Mouse (Mus musculus) midbrain, embryonic 16.5 days (tissue): ENCODE measurements around the gene Lpin1. TPM values are rescaled to one million over a fixed set of nuclear protein-coding genes. Genes with fewer than 3 reads are reported as not detected.

ENCODE experiments used
- ATAC-seq: fragments of 200-750 bp; cut with Nextera tagmentation; 2 replicates; pipeline ENCODE4 v1.8.0; 2017; ENCODE audit warnings: moderate TSS enrichment
- H3K27ac ChIP-seq: fragments of 300-500 bp; sonication (generic); 2 replicates; pipeline ENCODE4 v1.5.1; 2014; ENCODE audit warnings: mild to moderate bottlenecking, low read length, mixed read lengths
- H3K27me3 ChIP-seq: fragments of 300-500 bp; sonication (generic); 2 replicates; pipeline ENCODE4 v1.6.1; 2014; ENCODE audit warnings: low read depth, low read length, mixed read lengths; ENCODE audit not compliant: control insufficient read depth, insufficient read depth
- H3K36me3 ChIP-seq: fragments of 300-500 bp; sonication (generic); 2 replicates; pipeline ENCODE4 v1.6.1; 2014; ENCODE audit warnings: mild to moderate bottlenecking, low read length, moderate library complexity, mixed read lengths; ENCODE audit not compliant: control insufficient read depth, insufficient read depth
- H3K4me1 ChIP-seq: fragments of 300-500 bp; sonication (generic); 2 replicates; pipeline ENCODE4 v1.6.1; 2014; ENCODE audit warnings: mild to moderate bottlenecking, low read length, mixed read lengths; ENCODE audit not compliant: control insufficient read depth, insufficient read depth
- H3K4me2 ChIP-seq: fragments of 300-500 bp; sonication (generic); 2 replicates; pipeline ENCODE4 v1.6.1; 2014; ENCODE audit warnings: mild to moderate bottlenecking, low read length, mixed read lengths
- H3K4me3 ChIP-seq: fragments of 300-500 bp; sonication (generic); 2 replicates; pipeline ENCODE4 v1.5.1; 2014; ENCODE audit warnings: low read depth, mild to moderate bottlenecking, low read length, moderate library complexity, mixed read lengths
- H3K9ac ChIP-seq: fragments of 300-500 bp; sonication (generic); 2 replicates; pipeline ENCODE4 v1.6.1; 2014; ENCODE audit warnings: low read depth, low read length, mixed read lengths
- H3K9me3 ChIP-seq: fragments of 300-500 bp; sonication (generic); replicated peaks from 2 replicates; pipeline ENCODE4 v1.6.1; 2014; ENCODE audit warnings: mild to moderate bottlenecking, low read length, mixed read lengths; ENCODE audit not compliant: control insufficient read depth, poor library complexity, severe bottlenecking
- WGBS: fragments of 180-500 bp; shearing (Covaris S2); extraction: QIAGEN DNeasy Blood & Tissue Kit; methylation state at CpG from one replicate; pipeline ENCODE4 v1.1.7; 2014; 5-methylcytosine and 5-hydroxymethylcytosine counted together
- polyA plus RNA-seq: library from polyadenylated mRNA; unstranded; fragments of >200 nt; fragmentation: Nextera tagmentation; extraction: Ambion mirVana; gene quantifications from 2 replicates; pipeline ENCODE4 v1.2.1, GENCODE M21; 2015

The Lpin1 gene
- polyA plus RNA-seq, 1 experiment from 2014 or later = 21.7 TPM

DNA sequence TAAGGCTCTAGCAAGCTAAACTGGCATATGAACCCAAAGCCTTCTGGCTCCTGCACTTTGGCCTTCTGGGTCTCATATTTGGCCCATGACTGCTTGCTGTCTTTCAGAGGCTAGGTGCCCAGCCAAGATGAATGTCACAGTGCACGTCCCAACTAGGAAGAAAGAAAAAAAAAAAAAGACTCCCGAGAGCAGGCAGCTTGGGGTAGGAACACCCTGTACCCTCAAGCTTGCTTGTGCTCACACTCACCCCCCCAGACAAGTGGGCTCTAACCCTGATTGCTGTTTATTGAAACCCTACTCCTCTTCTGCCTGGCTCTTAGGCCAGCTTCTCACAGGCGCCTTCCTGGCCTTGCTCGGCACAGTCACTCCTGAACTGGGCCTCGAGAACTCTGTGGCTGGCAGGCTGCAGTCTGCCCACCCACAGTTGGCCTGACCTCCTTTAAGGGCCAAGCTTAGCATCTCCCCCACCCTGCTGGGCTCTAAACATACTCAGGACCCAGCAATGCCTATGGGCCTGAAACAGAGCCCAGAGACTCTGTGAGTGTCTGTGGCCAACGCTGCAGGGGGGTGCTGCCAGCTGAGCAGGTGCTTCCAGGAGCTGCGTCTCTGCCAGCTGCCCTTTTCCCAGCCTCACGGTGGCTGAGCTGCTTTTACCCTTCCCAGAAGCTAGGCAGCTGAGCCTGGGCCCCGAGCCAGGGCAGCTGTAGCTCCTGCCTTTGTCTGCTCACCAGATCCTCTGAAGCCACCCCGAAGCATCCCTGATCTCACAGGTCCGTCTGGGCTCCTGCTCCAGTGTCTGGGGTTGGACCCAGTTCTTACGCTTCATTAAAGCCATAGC is 33.0 kb upstream of the Lpin1 start:
- no peak overlapping the region for H3K4me3 ChIP-seq
- peaks cover 2% of the 10 kb centered on the region; the same call in 1 of the 2 replicates for H3K4me1 ChIP-seq
- ATAC-seq = peak; percentile 81
- H3K9ac ChIP-seq = peak overlapping the region; percentile 26; the same call in 1 of the 2 replicates
- H3K27me3 ChIP-seq = no peaks in the 10 kb centered on the region
- H3K36me3 ChIP-seq = no peaks in the 10 kb centered on the region
- H3K27ac ChIP-seq = peak overlapping the region; percentile 60
- no peak overlapping the region for H3K4me2 ChIP-seq
- H3K9me3 ChIP-seq = no peaks in the 10 kb centered on the region
- 38% methylated on average over 12 of the region's 12 CpGs for WGBS

GRCm38 (mm10) chr12:16642000-16642399 is 31.2 kb upstream of the Lpin1 start:
- WGBS = 63% methylated on average over 5 of the region's 5 CpGs
- H3K4me1 ChIP-seq = peaks cover 2% of the 10 kb centered on the region; the same call in 1 of the 2 replicates
- no peaks in the 10 kb centered on the region for H3K36me3 ChIP-seq
- no peak overlapping the region for H3K9ac ChIP-seq
- no peaks in the 10 kb centered on the region for H3K27me3 ChIP-seq
- no peak overlapping the region for H3K27ac ChIP-seq
- ATAC-seq = no peak
- H3K9me3 ChIP-seq = no peaks in the 10 kb centered on the region
- no peak overlapping the region for H3K4me3 ChIP-seq
- H3K4me2 ChIP-seq = no peak overlapping the region

DNA sequence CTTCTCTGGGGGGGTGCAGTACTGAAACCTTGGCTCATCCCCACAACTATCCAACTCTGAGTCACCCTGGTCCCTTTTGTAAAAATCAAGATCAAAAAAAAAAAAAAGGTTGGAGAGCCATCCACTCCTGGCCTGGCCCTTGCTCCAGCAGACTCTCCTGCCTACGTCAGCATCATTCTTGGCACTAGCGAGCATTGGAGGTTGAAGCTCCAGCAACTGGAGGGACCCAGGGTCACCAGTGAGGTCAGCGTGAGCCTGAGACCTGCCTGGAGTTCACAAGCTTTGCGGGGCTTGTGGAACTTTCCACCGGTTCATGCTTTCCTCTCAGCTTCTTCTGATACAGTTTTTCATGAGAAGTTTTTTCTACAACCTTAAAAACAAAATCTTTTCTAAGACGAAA is 29.3 kb upstream of the Lpin1 start:
- no peak overlapping the region for H3K4me3 ChIP-seq
- H3K4me1 ChIP-seq = peaks cover 2% of the 10 kb centered on the region; the same call in 1 of the 2 replicates
- H3K27ac ChIP-seq = no peak overlapping the region
- WGBS = 93% methylated on average over 6 of the region's 6 CpGs
- no peaks in the 10 kb centered on the region for H3K27me3 ChIP-seq
- no peaks in the 10 kb centered on the region for H3K36me3 ChIP-seq
- H3K9me3 ChIP-seq = no peaks in the 10 kb centered on the region
- no peak for ATAC-seq
- no peak overlapping the region for H3K9ac ChIP-seq
- H3K4me2 ChIP-seq = no peak overlapping the region

- no peak for ATAC-seq
- Histone ChIP-seq H3K36me3 (no peaks in the 10 kb centered on the region), H3K4me3 (no peak overlapping the region), H3K4me1 (peaks cover 2% of the 10 kb centered on the region; the same call in 1 of the 2 replicates), H3K27ac (no peak overlapping the region), H3K27me3 (no peaks in the 10 kb centered on the region), H3K4me2 (no peak overlapping the region), H3K9me3 (no peaks in the 10 kb centered on the region), H3K9ac (no peak overlapping the region)
- WGBS = 69% methylated on average over 12 of the region's 12 CpGs
Observed at GRCm38 (mm10) chr12:16639078-16639771, 28.5 kb upstream of the Lpin1 start.

DNA sequence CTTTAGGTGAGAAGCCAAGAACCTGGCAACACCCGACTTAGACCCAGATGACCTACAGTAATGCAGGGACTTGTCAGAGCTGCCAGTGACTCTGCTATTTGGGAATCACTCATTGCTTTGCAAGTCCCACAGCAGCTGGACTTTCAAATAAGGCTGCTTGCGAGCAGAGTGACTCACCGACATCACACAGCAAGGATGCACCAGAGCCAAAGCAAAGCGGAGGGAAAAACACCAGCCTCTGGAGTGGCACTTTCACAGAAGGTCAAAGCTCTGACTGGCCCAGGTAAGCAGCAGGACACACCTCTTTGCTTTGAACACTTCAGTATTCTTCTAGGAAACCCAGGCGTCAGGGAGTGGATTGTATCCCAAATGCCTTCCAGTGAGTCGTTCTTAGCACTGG is 25.1 kb upstream of the Lpin1 start:
- H3K36me3 ChIP-seq = no peaks in the 10 kb centered on the region

GRCm38 (mm10) chr12:16634075-16634813 is 23.5 kb upstream of the Lpin1 start:
- H3K36me3 ChIP-seq = no peaks in the 10 kb centered on the region
- H3K4me1 ChIP-seq = no peaks in the 10 kb centered on the region
- H3K9ac ChIP-seq = no peak overlapping the region
- peak; percentile 56; the same call in 1 of the 2 replicates for ATAC-seq
- no peak overlapping the region for H3K4me3 ChIP-seq
- 63% methylated on average over 14 of the region's 14 CpGs for WGBS
- no peak overlapping the region for H3K27ac ChIP-seq
- no peaks in the 10 kb centered on the region for H3K9me3 ChIP-seq
- H3K27me3 ChIP-seq = no peaks in the 10 kb centered on the region
- H3K4me2 ChIP-seq = no peak overlapping the region

More for the DNA sequence above, 25.1 kb upstream of the Lpin1 start:
- H3K27me3 ChIP-seq = no peaks in the 10 kb centered on the region
- no peaks in the 10 kb centered on the region for H3K9me3 ChIP-seq
- no peak overlapping the region for H3K4me2 ChIP-seq
- H3K4me1 ChIP-seq = no peaks in the 10 kb centered on the region
- no peak overlapping the region for H3K9ac ChIP-seq
- ATAC-seq = no peak
- 80% methylated on average over 6 of the region's 6 CpGs for WGBS
- no peak overlapping the region for H3K4me3 ChIP-seq
- no peak overlapping the region for H3K27ac ChIP-seq

GRCm38 (mm10) chr12:16633235-16633634 is 22.5 kb upstream of the Lpin1 start:
- H3K4me1 ChIP-seq = no peaks in the 10 kb centered on the region
- no peaks in the 10 kb centered on the region for H3K36me3 ChIP-seq
- no peak overlapping the region for H3K4me3 ChIP-seq
- WGBS = 84% methylated on average over 6 of the region's 6 CpGs
- no peak overlapping the region for H3K9ac ChIP-seq
- no peaks in the 10 kb centered on the region for H3K27me3 ChIP-seq
- H3K27ac ChIP-seq = no peak overlapping the region
- ATAC-seq = no peak
- H3K9me3 ChIP-seq = no peaks in the 10 kb centered on the region
- H3K4me2 ChIP-seq = no peak overlapping the region

DNA sequence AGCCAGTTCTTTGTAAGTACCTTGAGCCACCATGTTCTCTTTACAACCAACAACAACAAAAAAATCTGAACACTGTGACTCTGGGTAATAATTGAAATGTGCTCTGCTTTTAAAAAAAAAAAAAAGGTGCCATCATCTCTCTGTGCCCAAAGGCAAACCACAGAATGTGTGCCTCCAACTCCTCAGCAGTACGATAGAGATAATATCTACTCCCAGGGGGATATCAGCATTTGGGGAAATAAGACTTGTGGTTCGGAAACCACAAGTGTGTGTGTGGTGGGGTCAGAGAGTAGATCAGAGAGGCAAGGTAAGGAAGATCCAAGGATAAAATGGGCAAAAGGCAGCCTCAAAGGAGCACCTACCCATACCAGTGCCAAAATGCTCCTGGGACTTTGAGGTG is 20.7 kb upstream of the Lpin1 start:
- 79% methylated on average over 2 of the region's 2 CpGs for WGBS
- H3K36me3 ChIP-seq = no peaks in the 10 kb centered on the region

More for the DNA sequence above, 20.7 kb upstream of the Lpin1 start:
- H3K4me1 ChIP-seq = no peaks in the 10 kb centered on the region
- no peak overlapping the region for H3K4me2 ChIP-seq
- no peaks in the 10 kb centered on the region for H3K27me3 ChIP-seq
- H3K9ac ChIP-seq = no peak overlapping the region
- no peak for ATAC-seq
- H3K27ac ChIP-seq = no peak overlapping the region
- no peak overlapping the region for H3K4me3 ChIP-seq
- H3K9me3 ChIP-seq = no peaks in the 10 kb centered on the region
